Mouse (Mus musculus) kidney, embryonic 16.5 days (tissue): ENCODE measurements around the gene Zfyve9. TPM values are rescaled to one million over a fixed set of nuclear protein-coding genes. Genes with fewer than 3 reads are reported as not detected.

ENCODE experiments used
- ATAC-seq: fragments of 200-750 bp; cut with Nextera tagmentation; 2 replicates; pipeline ENCODE4 v1.8.0; 2017; ENCODE audit warnings: moderate TSS enrichment; ENCODE audit not compliant: low FRiP score, low TSS enrichment
- H3K27ac ChIP-seq: fragments of 300-500 bp; sonication (generic); 2 replicates; pipeline ENCODE4 v1.5.1; 2014; ENCODE audit warnings: low read length
- H3K27me3 ChIP-seq: fragments of 300-500 bp; sonication (generic); 2 replicates; pipeline ENCODE4 v1.6.1; 2014; ENCODE audit warnings: low read length, control low read depth, mixed read lengths; ENCODE audit not compliant: insufficient read depth
- H3K36me3 ChIP-seq: fragments of 300-500 bp; sonication (generic); 2 replicates; pipeline ENCODE4 v1.6.1; 2014; ENCODE audit warnings: low read length, control low read depth, mixed read lengths; ENCODE audit not compliant: insufficient read depth
- H3K4me1 ChIP-seq: fragments of 300-500 bp; sonication (generic); 2 replicates; pipeline ENCODE4 v1.6.1; 2014; ENCODE audit warnings: low read length, control low read depth, mixed read lengths; ENCODE audit not compliant: insufficient read depth
- H3K4me2 ChIP-seq: fragments of 300-500 bp; sonication (generic); replicated peaks from 2 replicates; pipeline ENCODE4 v1.6.1; 2014; ENCODE audit warnings: low read depth, low read length
- H3K4me3 ChIP-seq: fragments of 300-500 bp; sonication (generic); 2 replicates; pipeline ENCODE4 v1.5.1; 2014; ENCODE audit warnings: mild to moderate bottlenecking, low read length
- H3K9ac ChIP-seq: fragments of 300-500 bp; sonication (generic); replicated peaks from 2 replicates; pipeline ENCODE4 v1.6.1; 2014; ENCODE audit warnings: low read length
- H3K9me3 ChIP-seq: fragments of 300-500 bp; sonication (generic); 2 replicates; pipeline ENCODE4 v1.6.1; 2016; ENCODE audit warnings: low read length, control low read depth
- WGBS: fragments of 180-500 bp; shearing (Covaris S2); extraction: QIAGEN DNeasy Blood & Tissue Kit; methylation state at CpG from one replicate; pipeline ENCODE4 v1.1.7; 2014; 5-methylcytosine and 5-hydroxymethylcytosine counted together
- polyA plus RNA-seq: library from polyadenylated mRNA; unstranded; fragments of >200 nt; fragmentation: Nextera tagmentation; extraction: Ambion mirVana; gene quantifications from 2 replicates; pipeline ENCODE4 v1.2.1, GENCODE M21; 2015

The Zfyve9 gene
- polyA plus RNA-seq, 1 experiment from 2014 or later = 2.8 TPM

DNA sequence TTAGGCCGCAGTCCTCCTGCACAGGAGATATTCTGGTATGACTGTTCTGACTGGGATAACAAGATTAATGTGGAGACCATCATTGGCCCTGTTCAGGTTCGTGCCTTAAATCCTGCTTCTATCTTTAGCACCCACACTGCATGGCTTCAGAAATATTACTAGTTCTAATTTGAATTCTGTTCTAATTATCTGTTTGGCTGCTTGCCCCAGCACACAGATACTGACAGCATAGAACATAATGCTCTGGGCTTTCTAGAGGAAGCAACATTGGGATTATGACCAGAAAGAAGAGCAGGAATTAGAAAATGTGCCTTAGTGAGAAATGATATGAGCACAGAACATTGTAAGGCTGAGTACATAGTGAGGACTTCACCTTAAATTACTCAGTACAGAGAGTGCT is 187.2 kb downstream of the Zfyve9 start:
- H3K36me3 ChIP-seq = peaks cover 4% of the 10 kb centered on the region; the same call in 1 of the 2 replicates
- H3K4me2 ChIP-seq = no peak overlapping the region
- no peak for ATAC-seq
- H3K9me3 ChIP-seq = no peaks in the 10 kb centered on the region
- no peak overlapping the region for H3K4me3 ChIP-seq
- H3K27ac ChIP-seq = no peak overlapping the region
- no peaks in the 10 kb centered on the region for H3K4me1 ChIP-seq
- WGBS = 89% methylated on average over 2 of the region's 2 CpGs
- H3K27me3 ChIP-seq = no peaks in the 10 kb centered on the region
- no peak overlapping the region for H3K9ac ChIP-seq

Other genes with a start within 250 kb of the Zfyve9 start
- 91.6 and 93.9 TPM in 2 replicates for gene Prpf38a, start 201.5 kb downstream of the Zfyve9 start, polyA plus RNA-seq
- gene Orc1, start 201.4 kb downstream of the Zfyve9 start, polyA plus RNA-seq = 9.7 and 10.4 TPM in 2 replicates
- 33.7 and 34.0 TPM in 2 replicates for gene Cc2d1b, start 160.9 kb downstream of the Zfyve9 start, polyA plus RNA-seq
- gene 3110021N24Rik, start 61.1 kb downstream of the Zfyve9 start, polyA plus RNA-seq = 0.50 and 1.2 TPM in 2 replicates
- 139 and 146 TPM in 2 replicates for gene Btf3l4, start 52.8 kb upstream of the Zfyve9 start, polyA plus RNA-seq
- 104 and 108 TPM in 2 replicates for gene Txndc12, start 53.8 kb upstream of the Zfyve9 start, polyA plus RNA-seq
- 65.4 and 67.5 TPM in 2 replicates for gene Kti12, start 67.0 kb upstream of the Zfyve9 start, polyA plus RNA-seq
- 1.1 and 1.4 TPM in 2 replicates for gene A730015C16Rik, start 67.8 kb upstream of the Zfyve9 start, polyA plus RNA-seq
- 23.9 and 26.9 TPM in 2 replicates for gene Rab3b, start 98.3 kb upstream of the Zfyve9 start, polyA plus RNA-seq
- 65.0 and 65.1 TPM in 2 replicates for gene Nrd1, start 219.9 kb upstream of the Zfyve9 start, polyA plus RNA-seq